Mouse (Mus musculus) erythroblast, embryonic 14.5 days (primary cell): ENCODE measurements around the gene Stpg3.

Experiments
- GATA1 ChIP-seq: IDR thresholded peaks from 2 replicates; pipeline ENCODE4 v1.6.1; 2012; ENCODE audit warnings: low read length, inconsistent platforms, mixed read lengths
- TAL1 ChIP-seq: IDR thresholded peaks from 3 replicates; pipeline ENCODE4 v1.6.1; 2012; ENCODE audit warnings: low read length, inconsistent platforms, mixed read lengths

DNA sequence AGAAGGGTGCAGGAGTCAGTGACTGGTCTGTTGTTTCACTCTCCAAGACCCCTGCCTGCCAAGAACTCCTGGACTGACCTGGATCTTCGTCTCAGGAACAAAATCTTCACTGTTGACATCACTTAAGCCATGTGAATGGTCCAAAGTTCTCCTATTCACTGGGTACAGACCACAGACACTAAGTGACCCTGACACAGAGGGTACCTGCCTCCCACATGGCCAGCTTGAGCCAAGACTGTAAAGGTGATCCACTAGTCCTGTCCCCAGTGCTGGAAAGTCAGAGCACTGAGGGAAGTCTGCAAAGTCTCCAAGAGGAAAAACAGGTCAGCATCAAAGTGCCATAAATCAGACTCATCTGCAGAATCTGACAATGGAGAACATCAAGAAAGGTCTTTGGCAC is 6.8 kb downstream of the Stpg3 start:
- TF ChIP-seq GATA1 (no peak), TAL1 (no peak)
